Mouse (Mus musculus): ENCODE measurements at regions not wholly inside any gene's neighbourhood (a gene's known extent, or its start where the extent isn't known, plus 50 kb on each side); places are given as distances from the start of the nearest gene placed in this dataset.

DNA sequence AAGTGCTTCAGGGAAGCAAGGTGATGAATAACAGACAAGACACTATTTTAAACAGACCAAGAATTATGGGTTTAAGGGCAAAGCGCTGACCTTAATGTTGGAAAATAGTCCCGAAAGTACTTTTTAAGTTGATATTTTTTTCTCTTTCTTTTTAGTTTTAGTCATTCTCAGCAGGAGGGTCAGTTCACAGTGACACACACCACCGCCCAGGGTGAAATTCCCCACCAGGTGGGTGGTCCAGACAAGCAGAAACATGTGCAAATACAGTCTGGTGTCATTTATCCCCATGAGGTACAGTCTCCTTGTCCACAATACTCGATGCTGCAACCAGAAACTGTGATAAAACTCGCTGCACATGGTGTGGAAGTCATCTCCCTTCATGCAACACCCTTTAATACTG is 435.5 kb downstream of the Fat4 start:
- TF ChIP-seq CTCF (IDR thresholded peaks at IDR 0.05; ENCODE audit: low read depth) (no peak), EP300 (optimal IDR thresholded peaks at IDR 0.05) (no peak)

Measured in stomach, postnatal 0 days (tissue).